Mouse (Mus musculus) heart, adult 9 months (tissue): Measurements from ENCODE around the gene Tle6.

Experiments
- DNase-seq, 2 experiments: peaks; one replicate each; pipeline ENCODE4 v3.0.0; 2022; ENCODE audit warnings: low spot score in 2 of 2

Tle6 gene

GRCm38 (mm10) chr10:81592631-81593030, 8.2 kb downstream of the Tle6 start:
- no peak for DNase-seq

- no peak for DNase-seq
Measured at GRCm38 (mm10) chr10:81591846-81592245, 9.0 kb downstream of the Tle6 start.

GRCm38 (mm10) chr10:81588739-81589138, 12.1 kb downstream of the Tle6 start:
- DNase-seq = no peak

- DNase-seq = no peak
Measured at GRCm38 (mm10) chr10:81583347-81583746, 17.5 kb downstream of the Tle6 start.

- DNase-seq = no peak
Measured at GRCm38 (mm10) chr10:81580441-81581070, 20.3 kb downstream of the Tle6 start.

- no peak for DNase-seq
Measured at GRCm38 (mm10) chr10:81579967-81580366, 20.9 kb downstream of the Tle6 start.

- DNase-seq = peak in 1 of 2 experiments; percentile 23
Measured at GRCm38 (mm10) chr10:81575695-81576094, 25.2 kb downstream of the Tle6 start.

GRCm38 (mm10) chr10:81575208-81575631, 25.7 kb downstream of the Tle6 start:
- DNase-seq = peak in 1 of 2 experiments; percentile 40

- DNase-seq = no peak
Measured at GRCm38 (mm10) chr10:81574081-81575056, 26.5 kb downstream of the Tle6 start, which contains the start of gene Tle2. Tle2 (plus strand) TSS chr10:81574561.

GRCm38 (mm10) chr10:81572975-81573374, 27.9 kb downstream of the Tle6 start:
- DNase-seq = peak; percentile 70 to 79

GRCm38 (mm10) chr10:81572133-81572671, 28.7 kb downstream of the Tle6 start:
- DNase-seq = peak in 1 of 2 experiments; percentile 23

- peak; percentile 99 to 100 for DNase-seq
Measured at GRCm38 (mm10) chr10:81571501-81571876, 29.4 kb downstream of the Tle6 start.

GRCm38 (mm10) chr10:81570831-81571500, 29.9 kb downstream of the Tle6 start:
- peak; percentile 90 to 93 for DNase-seq

- no peak for DNase-seq
Measured at GRCm38 (mm10) chr10:81570238-81570800, 30.6 kb downstream of the Tle6 start.

- DNase-seq = no peak
Measured at GRCm38 (mm10) chr10:81569507-81570237, 31.2 kb downstream of the Tle6 start.

- DNase-seq = no peak
Measured at GRCm38 (mm10) chr10:81568381-81569191, 32.3 kb downstream of the Tle6 start.

GRCm38 (mm10) chr10:81565257-81566228, 35.3 kb downstream of the Tle6 start:
- no peak for DNase-seq

- peak in 1 of 2 experiments; percentile 42 for DNase-seq
Measured at GRCm38 (mm10) chr10:81564734-81565133, 36.1 kb downstream of the Tle6 start.

- peak; percentile 67 to 74 for DNase-seq
Measured at GRCm38 (mm10) chr10:81564216-81564615, 36.7 kb downstream of the Tle6 start.
